Mouse (Mus musculus) hindbrain, embryonic 13.5 days (tissue): ENCODE data around the gene Rb1. TPM values are rescaled to one million over a fixed set of nuclear protein-coding genes. Genes with fewer than 3 reads are reported as not detected.

Experiments
- ATAC-seq: fragments of 200-750 bp; cut with Nextera tagmentation; 2 replicates; pipeline ENCODE4 v1.8.0; 2017; ENCODE audit warnings: moderate TSS enrichment; ENCODE audit not compliant: low FRiP score
- H3K27ac ChIP-seq: fragments of 300-500 bp; sonication (generic); 2 replicates; pipeline ENCODE4 v1.5.1; 2015; ENCODE audit warnings: inconsistent platforms, mild to moderate bottlenecking, moderate library complexity
- H3K27me3 ChIP-seq: fragments of 300-500 bp; sonication (generic); 2 replicates; pipeline ENCODE4 v1.6.1; 2015; ENCODE audit warnings: mild to moderate bottlenecking, inconsistent platforms
- H3K36me3 ChIP-seq: fragments of 300-500 bp; sonication (generic); 2 replicates; pipeline ENCODE4 v1.6.1; 2015; ENCODE audit warnings: mild to moderate bottlenecking, inconsistent platforms
- H3K4me1 ChIP-seq: fragments of 300-500 bp; sonication (generic); replicated peaks from 2 replicates; pipeline ENCODE4 v1.6.1; 2015; ENCODE audit warnings: inconsistent platforms
- H3K4me2 ChIP-seq: fragments of 300-500 bp; sonication (generic); 2 replicates; pipeline ENCODE4 v1.6.1; 2015; ENCODE audit warnings: inconsistent platforms, mild to moderate bottlenecking, moderate library complexity
- H3K4me3 ChIP-seq: fragments of 300-500 bp; sonication (generic); 2 replicates; pipeline ENCODE4 v1.5.1; 2015; ENCODE audit warnings: mild to moderate bottlenecking, inconsistent platforms
- H3K9ac ChIP-seq: fragments of 300-500 bp; sonication (generic); 2 replicates; pipeline ENCODE4 v1.6.1; 2015; ENCODE audit warnings: mild to moderate bottlenecking, inconsistent platforms
- H3K9me3 ChIP-seq: fragments of 300-500 bp; sonication (generic); 2 replicates; pipeline ENCODE4 v1.6.1; 2016; ENCODE audit warnings: inconsistent platforms
- WGBS: fragments of 180-500 bp; shearing (Covaris S2); methylation state at CpG from one replicate; pipeline ENCODE4 v1.1.7; 2015; 5-methylcytosine and 5-hydroxymethylcytosine counted together
- polyA plus RNA-seq: library from polyadenylated mRNA; unstranded; fragments of >200 nt; fragmentation: Nextera tagmentation; extraction: Ambion mirVana; gene quantifications from 2 replicates; pipeline ENCODE4 v1.2.1, GENCODE M21; 2015

Gene Rb1
- polyA plus RNA-seq, 1 experiment from 2014 or later, result 21.8 TPM

DNA sequence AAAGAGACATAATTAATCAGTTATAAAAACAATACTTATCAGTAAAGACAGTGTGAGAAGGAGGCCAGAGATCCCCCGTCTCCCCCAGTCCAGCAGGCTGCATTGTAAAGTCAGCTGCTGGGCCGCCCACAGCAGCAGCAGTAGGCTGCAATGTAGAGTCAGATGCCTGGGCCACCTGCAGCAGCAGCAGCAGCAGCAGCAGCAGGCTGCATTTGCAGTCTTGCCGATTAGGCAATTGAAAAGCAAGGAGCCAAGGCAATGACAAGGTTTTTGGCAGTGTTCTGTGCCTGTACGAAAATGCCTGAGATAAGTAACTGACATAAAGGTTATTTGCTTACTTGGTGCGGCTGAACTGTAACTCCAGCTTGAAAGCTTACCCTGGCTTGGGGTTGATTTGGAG lies 149.4 kb downstream of the Rb1 start:
- Histone ChIP-seq H3K9ac (no peak overlapping the region), H3K4me3 (no peak overlapping the region), H3K4me1 (peaks cover 11% of the 10 kb centered on the region; the same call in 1 of the 2 replicates), H3K27me3 (no peaks in the 10 kb centered on the region), H3K27ac (no peak overlapping the region), H3K9me3 (no peaks in the 10 kb centered on the region), H3K4me2 (no peak overlapping the region), H3K36me3 (peaks cover 79% of the 10 kb centered on the region)
- ATAC-seq, result no peak
- 92% methylated on average over 5 of the region's 5 CpGs for WGBS

DNA sequence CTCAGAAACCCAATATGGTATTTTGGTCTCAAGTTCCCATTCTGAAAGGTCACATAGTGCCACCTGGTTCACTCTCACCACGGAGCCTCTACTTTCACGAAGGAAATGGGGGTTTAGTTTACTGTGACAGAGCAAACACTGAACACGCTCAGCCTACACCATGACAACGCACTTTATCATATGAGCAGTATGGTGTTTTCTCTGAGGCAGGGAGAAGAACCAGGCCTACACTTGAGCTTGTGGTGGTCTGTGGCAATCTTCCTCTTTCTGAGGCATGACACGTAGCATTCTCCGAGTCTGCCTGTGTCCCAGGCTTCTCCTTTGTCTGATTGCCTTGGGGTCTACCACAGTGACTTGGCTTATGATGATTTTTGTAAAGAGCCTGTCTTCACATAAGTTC lies 149.8 kb downstream of the Rb1 start:
- no peak for ATAC-seq
- H3K4me1 ChIP-seq, result 0 out of 2 replicates have a peak, but pooled peaks cover 9% of the 10 kb centered on the region
- 84% methylated on average over 6 of the region's 6 CpGs for WGBS
- H3K27me3 ChIP-seq, result no peaks in the 10 kb centered on the region
- no peaks in the 10 kb centered on the region for H3K9me3 ChIP-seq
- peaks cover 84% of the 10 kb centered on the region for H3K36me3 ChIP-seq
- no peak overlapping the region for H3K4me3 ChIP-seq
- H3K4me2 ChIP-seq, result no peak overlapping the region
- H3K27ac ChIP-seq, result no peak overlapping the region
- no peak overlapping the region for H3K9ac ChIP-seq

DNA sequence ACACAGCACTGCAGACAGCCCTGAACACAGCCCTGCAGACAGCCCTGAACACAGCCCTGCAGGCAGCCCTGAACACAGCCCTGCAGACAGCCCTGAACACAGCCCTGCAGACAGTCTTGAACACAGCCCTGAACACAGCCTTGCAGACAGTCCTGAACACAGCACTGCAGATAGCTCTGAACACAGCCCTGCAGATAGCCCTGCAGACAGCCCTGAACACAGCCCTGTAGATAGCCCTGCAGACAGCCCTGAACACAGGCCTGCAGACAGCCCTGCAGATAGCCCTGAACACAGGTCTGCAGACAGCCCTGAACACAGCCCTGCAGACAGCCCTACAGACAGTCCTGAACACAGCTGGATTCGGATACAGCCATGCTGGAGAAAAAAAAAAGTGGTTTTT lies 150.6 kb downstream of the Rb1 start:
- Histone ChIP-seq H3K9ac (0 out of 2 replicates have a peak overlapping the region, but pooled peaks have one; percentile 8), H3K4me1 (0 out of 2 replicates have a peak, but pooled peaks cover 6% of the 10 kb centered on the region), H3K27ac (peak overlapping the region; percentile 12; the same call in 1 of the 2 replicates), H3K9me3 (no peaks in the 10 kb centered on the region), H3K36me3 (peaks cover 83% of the 10 kb centered on the region), H3K27me3 (no peaks in the 10 kb centered on the region), H3K4me2 (no peak overlapping the region), H3K4me3 (no peak overlapping the region)
- no peak for ATAC-seq
- WGBS, result 94% methylated on average over 1 of the region's 1 CpGs

DNA sequence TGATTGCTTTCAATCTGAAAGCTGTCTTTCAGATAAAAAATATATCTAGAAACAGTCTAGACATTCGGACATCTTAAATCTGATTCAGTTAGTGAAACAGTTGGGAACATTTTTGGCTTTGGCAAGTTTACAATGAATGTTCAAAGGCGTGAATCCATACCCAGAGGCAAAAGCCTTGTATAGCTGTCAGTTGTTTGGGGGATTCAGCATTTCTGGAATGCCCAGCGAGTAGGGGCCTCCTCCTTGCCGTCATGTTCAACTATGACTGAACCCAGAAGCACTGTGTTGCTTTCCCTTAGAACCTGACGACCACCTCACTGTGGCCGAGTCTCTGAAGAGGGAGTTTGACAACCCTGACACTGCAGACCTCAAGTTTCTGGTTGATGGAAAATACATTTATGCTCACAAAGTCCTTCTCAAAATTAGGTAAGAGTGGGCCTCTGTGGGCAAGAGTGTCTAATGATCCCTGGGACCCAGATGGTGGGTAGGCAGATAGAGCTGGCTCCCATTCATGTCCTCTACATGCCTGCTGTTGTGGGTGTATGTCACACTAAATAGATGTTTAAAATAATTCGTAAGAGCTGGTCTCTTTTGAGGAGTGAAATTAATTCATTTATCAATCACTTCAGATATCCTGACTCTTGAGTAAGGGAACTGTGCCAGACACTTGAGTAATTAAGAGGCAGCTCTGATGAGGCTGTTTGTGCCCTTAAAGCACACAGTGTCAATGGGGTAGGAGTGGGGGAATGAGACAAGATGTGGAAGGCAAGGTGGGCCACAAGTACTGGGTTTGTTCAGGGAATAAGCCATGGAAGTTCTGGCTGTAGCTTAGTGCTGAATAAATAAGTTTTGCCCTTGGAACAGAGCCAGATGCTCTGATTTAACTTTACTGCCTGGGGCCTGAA lies 151.3 kb downstream of the Rb1 start:
- ATAC-seq, result no peak
- Histone ChIP-seq H3K27ac (peak overlapping the region; percentile 20; the same call in 1 of the 2 replicates), H3K36me3 (peaks cover 82% of the 10 kb centered on the region), H3K9ac (peak overlapping the region; percentile 8; the same call in 1 of the 2 replicates), H3K4me2 (no peak overlapping the region), H3K9me3 (no peaks in the 10 kb centered on the region), H3K4me1 (0 out of 2 replicates have a peak, but pooled peaks cover 6% of the 10 kb centered on the region), H3K27me3 (no peaks in the 10 kb centered on the region), H3K4me3 (no peak overlapping the region)
- WGBS, result 82% methylated on average over 7 of the region's 7 CpGs

DNA sequence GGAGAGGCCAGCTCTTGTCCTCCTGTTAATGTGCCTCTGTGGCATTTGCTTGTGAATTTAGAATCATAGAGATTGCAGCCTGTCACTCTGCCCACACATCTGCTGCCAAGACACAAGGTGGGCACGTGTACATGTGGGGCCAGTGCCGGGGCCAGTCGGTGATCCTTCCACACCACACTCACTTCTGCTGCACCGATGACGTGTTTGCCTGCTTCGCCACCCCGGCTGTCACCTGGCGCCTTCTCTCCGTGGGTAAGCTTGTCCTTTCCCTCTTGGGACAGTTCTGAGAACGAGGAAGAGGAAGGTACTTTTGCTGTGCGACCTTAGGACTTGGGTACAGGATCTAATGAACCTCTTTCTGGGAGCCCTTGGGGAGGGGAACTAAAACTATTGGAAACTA lies 152.0 kb downstream of the Rb1 start:
- 0 out of 2 replicates have a peak, but pooled peaks cover 6% of the 10 kb centered on the region for H3K4me1 ChIP-seq
- 92% methylated on average over 11 of the region's 11 CpGs for WGBS
- no peak overlapping the region for H3K9ac ChIP-seq
- no peak overlapping the region for H3K4me2 ChIP-seq
- ATAC-seq, result no peak
- H3K36me3 ChIP-seq, result peaks cover 78% of the 10 kb centered on the region
- H3K9me3 ChIP-seq, result no peaks in the 10 kb centered on the region
- no peak overlapping the region for H3K4me3 ChIP-seq
- no peak overlapping the region for H3K27ac ChIP-seq
- no peaks in the 10 kb centered on the region for H3K27me3 ChIP-seq

DNA sequence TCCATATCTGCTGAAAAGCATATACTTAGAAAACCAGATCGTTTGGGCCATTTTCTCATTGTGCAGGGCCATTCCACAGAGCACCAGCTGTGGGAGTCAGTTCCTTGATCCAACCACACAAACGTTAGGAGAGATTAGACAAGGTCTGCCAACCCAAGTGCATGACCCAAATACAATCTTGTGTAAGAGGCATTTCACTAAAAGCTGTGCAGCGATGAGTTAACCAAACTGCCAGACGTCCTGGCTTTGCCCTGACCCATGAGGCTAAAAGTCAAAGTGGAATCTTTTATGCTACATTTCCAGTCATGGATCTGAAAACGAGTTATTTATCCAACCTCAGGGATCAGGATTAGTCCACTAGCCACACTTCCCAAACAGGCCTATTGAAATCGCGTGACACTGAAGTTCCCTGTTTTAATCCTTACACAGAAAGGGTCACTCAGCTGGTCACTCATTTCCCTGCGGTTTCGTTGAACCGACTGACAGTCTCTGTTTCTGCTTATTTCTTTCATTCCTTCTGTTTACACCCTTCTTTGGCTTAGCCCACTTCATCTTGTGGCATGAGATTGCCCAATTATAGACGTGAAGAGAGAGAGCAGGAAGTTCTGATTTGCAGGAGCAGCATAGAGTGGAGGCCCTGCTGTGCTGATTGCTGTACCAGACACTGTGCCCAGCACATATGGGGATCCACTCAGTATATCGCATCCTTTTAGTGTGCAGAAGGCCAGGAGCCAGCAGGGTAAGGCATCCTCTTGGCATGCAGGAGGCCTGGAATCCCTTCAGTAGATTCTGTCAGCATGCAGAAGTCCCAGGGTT lies 153.2 kb downstream of the Rb1 start:
- H3K4me3 ChIP-seq, result no peak overlapping the region
- ATAC-seq, result no peak
- peaks cover 78% of the 10 kb centered on the region for H3K36me3 ChIP-seq
- H3K4me1 ChIP-seq, result 0 out of 2 replicates have a peak, but pooled peaks cover 6% of the 10 kb centered on the region
- no peak overlapping the region for H3K27ac ChIP-seq
- 80% methylated on average over 12 of the region's 12 CpGs for WGBS
- H3K4me2 ChIP-seq, result no peak overlapping the region
- H3K9me3 ChIP-seq, result no peaks in the 10 kb centered on the region
- no peak overlapping the region for H3K9ac ChIP-seq
- H3K27me3 ChIP-seq, result no peaks in the 10 kb centered on the region

DNA sequence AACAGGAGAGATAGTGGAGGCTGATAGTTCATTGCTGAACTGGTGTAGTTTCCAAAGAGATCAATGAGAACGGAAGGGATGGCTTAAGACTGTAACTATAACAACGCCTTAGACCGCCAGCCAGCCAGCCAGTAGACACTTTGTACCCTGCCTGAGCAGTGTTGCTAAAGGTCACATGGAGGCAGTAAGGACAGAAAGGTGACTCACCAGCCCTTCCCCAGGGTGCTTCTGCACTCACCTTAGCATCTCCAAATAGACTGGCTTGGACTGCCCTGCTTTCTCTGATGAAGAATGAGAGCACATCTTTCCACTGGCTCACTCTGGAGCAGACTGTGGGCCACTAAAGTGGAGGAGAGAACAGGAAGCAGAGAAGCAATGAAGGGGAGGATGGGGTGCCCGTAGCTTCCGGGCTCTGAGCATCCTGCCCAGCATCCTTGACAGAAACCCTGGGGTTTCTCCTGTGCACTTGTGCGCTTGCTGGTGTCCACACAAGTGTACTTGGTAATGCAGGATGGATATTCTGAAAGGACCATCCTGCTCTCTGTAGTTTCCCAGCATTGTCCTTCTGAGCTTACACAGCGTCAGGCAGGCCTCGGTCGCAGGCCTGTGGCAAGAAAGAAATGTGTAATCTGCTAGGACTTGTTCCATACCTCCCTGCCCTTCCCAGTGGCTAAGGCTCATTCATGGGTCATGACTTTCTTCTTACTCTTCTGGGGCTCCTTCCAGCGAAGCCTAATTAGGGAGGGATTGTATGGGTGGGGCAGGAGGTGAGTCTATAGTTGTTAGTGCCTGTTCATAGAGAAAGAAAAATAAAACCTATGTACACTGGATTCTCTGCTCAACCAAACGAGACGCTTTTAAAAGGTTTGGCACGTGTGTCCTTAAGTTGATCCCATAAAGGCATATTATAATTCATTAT lies 155.4 kb downstream of the Rb1 start:
- Histone ChIP-seq H3K27me3 (no peaks in the 10 kb centered on the region), H3K4me2 (no peak overlapping the region), H3K4me3 (no peak overlapping the region), H3K36me3 (peaks cover 74% of the 10 kb centered on the region), H3K27ac (no peak overlapping the region), H3K4me1 (0 out of 2 replicates have a peak, but pooled peaks cover 6% of the 10 kb centered on the region), H3K9me3 (no peaks in the 10 kb centered on the region), H3K9ac (no peak overlapping the region)
- WGBS, result 94% methylated on average over 13 of the region's 13 CpGs
- ATAC-seq, result no peak

DNA sequence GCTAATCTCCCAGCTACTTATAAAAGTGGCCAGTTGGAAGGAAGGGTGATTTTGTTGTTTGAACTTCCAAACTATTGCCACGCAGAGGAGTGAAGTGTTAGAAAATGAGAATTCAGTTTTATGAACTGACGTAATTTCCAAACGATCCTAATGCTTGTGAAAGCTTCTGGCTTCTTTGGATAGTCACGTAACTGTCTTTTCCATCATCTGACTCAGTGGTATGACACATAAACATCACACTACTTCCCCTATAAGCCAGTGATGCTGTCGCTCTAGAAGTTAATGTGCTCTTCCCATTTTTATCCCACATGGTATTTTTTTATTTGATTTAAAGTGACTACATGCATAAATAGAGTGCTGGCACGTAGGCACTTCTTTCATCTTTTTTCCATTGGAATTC lies 157.0 kb downstream of the Rb1 start:
- no peak overlapping the region for H3K27ac ChIP-seq
- no peaks in the 10 kb centered on the region for H3K9me3 ChIP-seq
- no peak overlapping the region for H3K9ac ChIP-seq
- no peaks in the 10 kb centered on the region for H3K4me1 ChIP-seq
- ATAC-seq, result no peak
- H3K4me2 ChIP-seq, result no peak overlapping the region
- no peak overlapping the region for H3K4me3 ChIP-seq
- 98% methylated on average over 6 of the region's 6 CpGs for WGBS
- peaks cover 75% of the 10 kb centered on the region for H3K36me3 ChIP-seq
- no peaks in the 10 kb centered on the region for H3K27me3 ChIP-seq

DNA sequence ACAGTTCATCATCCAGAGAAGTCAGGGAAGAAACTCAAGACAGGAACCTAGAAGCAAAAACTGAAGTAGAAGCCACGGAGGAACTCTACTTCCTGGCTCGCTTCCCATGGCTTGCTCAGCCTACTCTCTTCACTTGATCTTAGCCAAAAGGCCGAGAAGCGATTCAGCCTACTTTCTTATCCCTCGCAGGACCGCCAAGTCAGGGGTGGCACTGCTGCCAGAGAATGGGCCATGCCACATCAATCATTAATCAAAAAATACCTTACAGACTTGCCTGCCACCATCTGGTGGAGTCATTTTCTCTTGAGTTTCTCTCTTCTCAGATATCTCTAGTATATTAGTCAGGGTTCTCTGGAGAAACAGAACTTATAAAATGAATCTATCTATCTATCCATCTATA lies 160.5 kb downstream of the Rb1 start:
- no peak for ATAC-seq
- no peaks in the 10 kb centered on the region for H3K27me3 ChIP-seq
- no peak overlapping the region for H3K9ac ChIP-seq
- 91% methylated on average over 6 of the region's 6 CpGs for WGBS
- H3K4me2 ChIP-seq, result no peak overlapping the region
- H3K4me1 ChIP-seq, result no peaks in the 10 kb centered on the region
- H3K9me3 ChIP-seq, result no peaks in the 10 kb centered on the region
- peaks cover 73% of the 10 kb centered on the region for H3K36me3 ChIP-seq
- H3K27ac ChIP-seq, result no peak overlapping the region
- H3K4me3 ChIP-seq, result no peak overlapping the region

DNA sequence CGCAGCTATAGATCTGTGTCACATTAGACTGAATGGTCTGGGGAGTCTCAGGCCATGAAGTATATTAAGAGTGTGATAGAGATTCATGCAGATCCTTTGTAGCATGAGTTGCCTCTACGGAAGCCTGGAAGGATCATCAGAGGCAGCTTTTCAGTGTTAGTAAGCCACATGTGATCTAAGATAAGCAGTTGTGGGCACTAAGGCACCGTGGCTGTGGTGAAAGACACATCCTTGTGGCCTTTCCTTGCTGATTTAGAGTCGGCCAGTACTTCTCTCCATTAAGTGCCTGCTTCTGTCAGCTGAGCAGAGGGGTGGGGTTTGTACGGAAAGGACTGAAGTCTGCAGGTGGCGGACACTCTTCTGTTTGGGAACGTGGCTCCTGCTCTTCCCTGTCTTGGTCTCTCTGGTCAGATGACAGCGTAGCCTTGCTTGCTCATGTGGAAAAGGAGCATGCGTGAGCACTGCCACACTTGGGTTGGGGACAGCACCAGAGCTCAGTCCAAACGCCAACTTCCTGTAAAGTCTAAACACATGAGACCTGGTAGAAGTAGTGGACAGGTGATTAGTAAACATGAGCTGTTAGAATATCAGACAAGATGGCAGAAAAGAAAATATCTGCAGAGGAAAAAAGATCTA lies 162.1 kb downstream of the Rb1 start:
- Histone ChIP-seq H3K4me1 (no peaks in the 10 kb centered on the region), H3K27me3 (no peaks in the 10 kb centered on the region), H3K9me3 (no peaks in the 10 kb centered on the region), H3K4me2 (no peak overlapping the region), H3K27ac (no peak overlapping the region), H3K36me3 (peaks cover 73% of the 10 kb centered on the region), H3K4me3 (no peak overlapping the region), H3K9ac (no peak overlapping the region)
- 92% methylated on average over 10 of the region's 10 CpGs for WGBS
- ATAC-seq, result no peak

DNA sequence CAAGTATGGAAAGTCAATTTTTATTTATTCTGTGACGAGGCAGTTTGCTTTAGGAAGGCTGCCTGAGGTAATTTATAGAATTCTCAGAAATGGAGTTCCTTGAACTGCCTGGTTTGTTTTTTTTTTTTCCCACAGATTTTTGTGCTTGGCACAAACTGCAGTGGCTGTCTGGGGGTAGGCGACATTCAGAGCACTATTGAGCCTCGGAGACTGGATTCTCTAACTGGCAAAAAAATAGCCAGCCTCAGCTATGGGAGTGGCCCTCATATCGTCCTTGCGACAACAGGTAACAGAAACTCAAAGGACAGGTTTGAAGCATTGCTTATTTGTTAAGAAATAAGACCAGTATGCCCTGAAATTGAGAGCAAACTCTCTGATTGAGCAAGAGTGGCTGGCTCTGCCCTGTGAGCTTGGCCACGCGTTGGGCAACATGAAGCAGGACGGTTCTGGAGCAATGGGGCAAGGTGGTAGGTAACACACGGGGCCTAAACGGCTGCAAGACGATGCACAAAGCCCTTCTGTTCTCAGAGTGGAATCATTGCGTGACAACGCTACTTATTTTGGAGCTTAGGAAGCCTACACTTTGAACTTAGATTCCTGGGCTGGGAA lies 163.3 kb downstream of the Rb1 start:
- Histone ChIP-seq H3K9ac (no peak overlapping the region), H3K4me1 (no peaks in the 10 kb centered on the region), H3K27ac (no peak overlapping the region), H3K9me3 (no peaks in the 10 kb centered on the region), H3K4me3 (no peak overlapping the region), H3K4me2 (no peak overlapping the region), H3K36me3 (peaks cover 64% of the 10 kb centered on the region), H3K27me3 (no peaks in the 10 kb centered on the region)
- ATAC-seq, result no peak
- 91% methylated on average over 13 of the region's 13 CpGs for WGBS
